Mouse (Mus musculus): Measurements from ENCODE around the gene Scn1a. TPM values are rescaled to one million over a fixed set of nuclear protein-coding genes. Genes with fewer than 3 reads are reported as not detected.

Scn1a gene
- polyA plus RNA-seq, 1 experiment: 1.7 TPM

DNA sequence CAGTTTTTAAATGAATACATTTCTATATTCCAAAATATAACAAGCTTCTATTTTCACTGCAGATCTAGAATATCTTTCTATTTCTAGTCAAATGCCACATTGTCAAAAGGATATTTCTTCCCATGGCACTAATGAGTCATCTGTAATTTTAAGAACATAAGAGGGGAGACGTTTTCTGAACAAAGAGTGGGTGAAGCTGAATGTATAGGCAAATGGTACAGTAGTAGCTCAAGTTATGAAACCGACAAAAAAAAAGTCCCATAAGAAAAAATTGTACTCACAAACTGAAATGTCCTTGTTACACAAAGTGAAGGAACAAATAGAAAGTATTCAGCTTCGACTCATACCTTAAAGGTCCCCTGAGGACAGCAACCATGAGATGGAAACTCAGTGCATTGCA is 94.5 kb downstream of the Scn1a start:
- 62% methylated on average over 3 of the region's 3 CpGs for WGBS
- TF ChIP-seq POLR2A (IDR thresholded peaks at IDR 0.05; ENCODE audit: borderline replicate concordance, control insufficient read depth, low read depth, low read length) (no peak), CTCF (IDR thresholded peaks at IDR 0.05; ENCODE audit: control insufficient read depth, insufficient read depth, low read length) (no peak)
- Histone ChIP-seq H3K27ac (ENCODE audit: control insufficient read depth, insufficient read depth, low read depth, low read length, poor library complexity) (no peak overlapping the region), H3K4me1 (ENCODE audit: control insufficient read depth, insufficient read depth, low read length) (no peaks in the 10 kb centered on the region), H3K4me3 (replicated peaks; ENCODE audit: control insufficient read depth, low read depth, low read length) (no peak overlapping the region)

DNA sequence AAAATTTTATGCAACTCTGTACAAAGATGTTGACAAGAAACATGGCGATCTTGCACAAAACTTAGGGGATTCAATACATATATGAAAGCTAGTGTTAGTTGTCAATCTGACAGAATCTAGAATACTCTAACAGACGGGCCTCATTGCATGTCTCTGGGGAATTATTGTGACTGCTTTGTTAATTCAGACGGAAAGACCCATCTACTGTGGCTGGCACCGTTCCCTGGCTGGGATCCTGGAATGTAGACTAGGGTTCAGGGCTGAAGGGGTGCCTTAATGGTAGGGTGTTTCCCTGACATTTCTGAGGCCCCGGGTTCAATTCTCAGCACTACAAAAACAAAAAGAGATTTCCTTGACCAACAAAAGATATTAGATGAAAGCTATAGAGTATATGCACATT is 103.2 kb downstream of the Scn1a start:
- Histone ChIP-seq H3K27ac (ENCODE audit: control insufficient read depth, insufficient read depth, low read depth, low read length, poor library complexity) (no peak overlapping the region), H3K4me3 (replicated peaks; ENCODE audit: control insufficient read depth, low read depth, low read length) (no peak overlapping the region), H3K4me1 (ENCODE audit: control insufficient read depth, insufficient read depth, low read length) (no peaks in the 10 kb centered on the region)
- TF ChIP-seq CTCF (IDR thresholded peaks at IDR 0.05; ENCODE audit: control insufficient read depth, insufficient read depth, low read length) (no peak), POLR2A (IDR thresholded peaks at IDR 0.05; ENCODE audit: borderline replicate concordance, control insufficient read depth, low read depth, low read length) (no peak)
- WGBS: 79% methylated on average over 5 of the region's 5 CpGs

DNA sequence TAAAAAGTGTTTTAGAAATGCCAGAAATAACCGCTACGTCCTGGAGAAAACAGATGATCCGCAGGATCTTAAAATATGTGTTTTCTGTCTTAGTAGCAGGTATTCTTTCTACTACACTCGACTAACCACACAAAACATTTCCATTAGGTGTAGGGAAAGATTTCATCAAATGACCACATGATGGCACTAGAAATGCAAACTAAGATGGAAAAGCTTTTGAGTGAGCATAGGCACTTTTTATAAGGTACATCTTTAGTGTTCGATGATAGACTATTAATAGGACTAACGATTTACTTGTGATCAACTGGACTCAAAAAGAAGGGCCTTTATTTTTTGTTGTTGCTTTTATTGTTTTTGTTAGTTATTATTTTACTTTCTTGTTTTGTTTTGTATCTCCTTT is 104.2 kb downstream of the Scn1a start:
- H3K27ac ChIP-seq (ENCODE audit: control insufficient read depth, insufficient read depth, low read depth, low read length, poor library complexity): no peak overlapping the region
- 57% methylated on average over 6 of the region's 6 CpGs for WGBS
- no peaks in the 10 kb centered on the region for H3K4me1 ChIP-seq (ENCODE audit: control insufficient read depth, insufficient read depth, low read length)
- no peak overlapping the region for H3K4me3 ChIP-seq (replicated peaks; ENCODE audit: control insufficient read depth, low read depth, low read length)
- TF ChIP-seq CTCF (IDR thresholded peaks at IDR 0.05; ENCODE audit: control insufficient read depth, insufficient read depth, low read length) (no peak), POLR2A (IDR thresholded peaks at IDR 0.05; ENCODE audit: borderline replicate concordance, control insufficient read depth, low read depth, low read length) (no peak)

DNA sequence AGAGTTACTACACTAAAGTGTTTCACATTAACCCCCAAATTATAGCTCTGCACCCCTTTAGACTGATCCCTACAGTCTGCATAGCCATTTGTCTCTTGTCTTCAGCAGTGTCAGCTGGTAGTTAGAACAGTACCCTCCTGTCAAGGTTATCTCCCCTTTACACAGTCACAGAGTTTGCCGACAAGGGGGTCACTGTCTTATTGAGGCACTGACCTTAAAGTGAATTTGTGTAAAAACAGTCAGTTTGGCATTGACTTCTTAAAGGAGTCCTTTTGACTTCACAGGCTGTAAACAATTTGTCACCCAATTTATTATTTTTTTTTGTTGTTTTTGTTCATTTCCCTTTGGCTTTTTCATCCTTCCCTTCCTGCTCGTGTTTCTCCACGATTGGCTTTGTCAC is 168.1 kb downstream of the Scn1a start:
- H3K4me3 ChIP-seq (replicated peaks; ENCODE audit: control insufficient read depth, low read depth, low read length): no peak overlapping the region
- 87% methylated on average over 3 of the region's 3 CpGs for WGBS
- H3K4me1 ChIP-seq (ENCODE audit: control insufficient read depth, insufficient read depth, low read length): no peaks in the 10 kb centered on the region
- TF ChIP-seq CTCF (IDR thresholded peaks at IDR 0.05; ENCODE audit: control insufficient read depth, insufficient read depth, low read length) (no peak), POLR2A (IDR thresholded peaks at IDR 0.05; ENCODE audit: borderline replicate concordance, control insufficient read depth, low read depth, low read length) (no peak)
- H3K27ac ChIP-seq (ENCODE audit: control insufficient read depth, insufficient read depth, low read depth, low read length, poor library complexity): no peak overlapping the region

DNA sequence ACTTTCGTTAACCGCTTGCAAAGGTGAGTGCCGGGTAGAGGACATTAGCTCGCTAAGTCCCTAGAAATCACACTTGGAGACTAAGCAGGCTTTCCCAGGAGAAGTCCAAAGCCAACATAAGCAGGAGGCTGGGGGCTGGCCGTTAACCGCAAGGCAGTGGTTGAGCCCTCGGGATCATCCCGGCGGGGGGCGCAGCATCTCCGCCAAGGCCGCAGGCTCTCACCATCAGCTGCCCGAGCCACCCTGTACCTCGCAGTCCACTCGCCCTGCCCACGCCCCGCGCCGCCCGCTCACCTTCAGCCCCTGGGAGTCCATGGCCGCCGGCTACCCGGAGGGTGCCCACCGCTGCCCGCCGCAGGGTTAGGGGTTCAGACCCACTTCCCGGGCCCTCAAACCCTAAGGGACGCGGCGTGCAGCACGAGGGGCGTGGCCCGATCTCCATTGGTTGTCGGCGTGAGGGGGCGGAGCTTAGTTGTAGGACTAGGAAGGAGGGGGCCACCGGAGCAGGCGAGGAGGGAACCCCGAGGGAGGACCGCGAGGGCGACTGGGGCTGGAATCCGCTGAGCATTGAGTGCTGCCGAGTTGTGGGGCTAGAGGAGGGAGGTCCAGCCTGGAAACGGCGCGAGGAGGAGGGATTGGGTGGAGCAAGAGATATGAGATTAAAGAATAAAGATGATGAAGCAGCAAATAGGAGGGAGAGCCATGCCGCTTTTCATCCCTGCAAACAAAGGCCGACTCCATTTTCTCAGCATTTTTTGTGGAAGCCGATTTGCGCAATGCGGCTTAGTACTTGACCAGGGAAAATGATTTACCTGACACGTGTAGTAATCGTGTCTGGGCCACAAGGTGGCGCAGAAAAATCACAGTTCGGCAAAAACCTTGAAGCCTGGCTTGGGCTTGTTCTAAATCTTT is 184.2 kb downstream of the Scn1a start, which contains the start of gene Ttc21b:
Gene Ttc21b (minus strand): TSS at position 398 of the 912 bp plus-strand sequence.
- no peak within 1 kb of the TSS for H3K27ac ChIP-seq (ENCODE audit: control insufficient read depth, insufficient read depth, low read depth, low read length, poor library complexity)
- WGBS: under 1% methylated on average over 54 of the region's 56 CpGs
- no peaks in the 10 kb centered on the region for H3K4me1 ChIP-seq (ENCODE audit: control insufficient read depth, insufficient read depth, low read length)
- H3K4me3 ChIP-seq (replicated peaks; ENCODE audit: control insufficient read depth, low read depth, low read length): peak within 1 kb of the TSS; percentile 63
- no peak for TF ChIP-seq POLR2A (IDR thresholded peaks at IDR 0.05; ENCODE audit: borderline replicate concordance, control insufficient read depth, low read depth, low read length)
- peak; percentile 31; the same call in 1 of the 2 replicates for TF ChIP-seq CTCF (IDR thresholded peaks at IDR 0.05; ENCODE audit: control insufficient read depth, insufficient read depth, low read length)

DNA sequence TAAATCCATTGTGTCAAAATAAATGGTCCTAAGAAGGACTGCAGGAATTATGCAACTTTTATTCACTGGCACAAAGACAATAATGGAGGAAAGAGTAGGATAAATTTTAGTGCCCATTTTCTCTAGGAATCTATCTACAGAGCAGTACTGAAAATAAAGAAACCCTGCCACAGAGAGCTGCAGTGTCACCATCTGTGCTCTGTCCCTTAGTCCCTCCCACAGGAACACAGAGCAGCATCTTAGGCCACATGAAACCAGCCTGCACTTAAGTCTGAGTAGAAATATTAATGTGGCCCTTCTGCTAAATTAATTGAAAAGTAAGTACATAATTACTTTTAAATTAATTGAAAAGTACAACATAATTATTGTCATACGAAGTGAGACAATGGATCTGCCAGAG is 196.6 kb downstream of the Scn1a start:
- WGBS: 80% methylated on average over 1 of the region's 1 CpGs
- no peak overlapping the region for H3K4me3 ChIP-seq (replicated peaks; ENCODE audit: control insufficient read depth, low read depth, low read length)
- H3K4me1 ChIP-seq (ENCODE audit: control insufficient read depth, insufficient read depth, low read length): no peaks in the 10 kb centered on the region
- TF ChIP-seq POLR2A (IDR thresholded peaks at IDR 0.05; ENCODE audit: borderline replicate concordance, control insufficient read depth, low read depth, low read length): no peak
- TF ChIP-seq CTCF (IDR thresholded peaks at IDR 0.05; ENCODE audit: control insufficient read depth, insufficient read depth, low read length): no peak
- no peak overlapping the region for H3K27ac ChIP-seq (ENCODE audit: control insufficient read depth, insufficient read depth, low read depth, low read length, poor library complexity)

DNA sequence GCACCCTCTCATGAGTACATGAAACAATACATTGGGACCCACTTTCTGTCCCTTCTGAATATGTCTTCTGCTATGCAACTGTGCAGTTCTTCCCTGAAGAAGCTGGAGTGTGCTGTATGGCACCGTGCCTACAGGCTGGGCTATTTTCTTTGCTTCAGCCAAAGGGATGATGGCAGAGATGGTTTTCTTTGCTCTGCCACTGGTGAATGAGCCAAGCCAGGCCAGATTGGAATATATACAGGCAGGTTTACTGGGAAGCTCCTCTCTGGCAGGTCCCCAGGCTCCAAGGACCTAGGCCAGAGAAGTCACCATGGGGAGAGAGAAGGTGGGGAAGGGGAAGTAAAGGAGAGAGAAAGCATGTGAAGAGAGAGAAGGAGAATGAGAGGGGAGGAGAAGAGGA is 200.3 kb downstream of the Scn1a start:
- H3K27ac ChIP-seq (ENCODE audit: control insufficient read depth, insufficient read depth, low read depth, low read length, poor library complexity): no peak overlapping the region
- no peaks in the 10 kb centered on the region for H3K4me1 ChIP-seq (ENCODE audit: control insufficient read depth, insufficient read depth, low read length)
- H3K4me3 ChIP-seq (replicated peaks; ENCODE audit: control insufficient read depth, low read depth, low read length): no peak overlapping the region
- no peak for TF ChIP-seq POLR2A (IDR thresholded peaks at IDR 0.05; ENCODE audit: borderline replicate concordance, control insufficient read depth, low read depth, low read length)
- TF ChIP-seq CTCF (IDR thresholded peaks at IDR 0.05; ENCODE audit: control insufficient read depth, insufficient read depth, low read length): no peak
- WGBS: 94% methylated on average over 1 of the region's 1 CpGs

DNA sequence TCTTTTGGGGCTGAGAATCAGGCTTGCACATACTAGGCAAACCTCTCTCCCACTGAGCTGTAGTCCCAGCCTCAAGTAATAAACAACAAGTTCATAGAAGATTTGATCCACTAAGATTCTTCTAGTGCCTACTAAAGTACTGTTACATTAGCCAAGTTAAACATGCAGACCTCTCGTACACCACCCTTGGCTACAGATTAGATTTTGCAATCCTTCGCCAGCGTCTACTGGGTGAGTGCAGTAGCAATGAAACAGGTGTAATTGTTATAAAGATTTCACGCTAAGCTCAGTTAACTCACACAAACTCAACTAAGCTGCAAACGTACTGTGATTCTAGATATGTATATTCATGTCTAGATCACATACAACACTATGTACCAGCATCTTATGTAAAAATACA is 201.8 kb downstream of the Scn1a start:
- 81% methylated on average over 5 of the region's 5 CpGs for WGBS
- Histone ChIP-seq H3K4me3 (replicated peaks; ENCODE audit: control insufficient read depth, low read depth, low read length) (no peak overlapping the region), H3K27ac (ENCODE audit: control insufficient read depth, insufficient read depth, low read depth, low read length, poor library complexity) (no peak overlapping the region), H3K4me1 (ENCODE audit: control insufficient read depth, insufficient read depth, low read length) (no peaks in the 10 kb centered on the region)
- TF ChIP-seq POLR2A (IDR thresholded peaks at IDR 0.05; ENCODE audit: borderline replicate concordance, control insufficient read depth, low read depth, low read length): no peak
- no peak for TF ChIP-seq CTCF (IDR thresholded peaks at IDR 0.05; ENCODE audit: control insufficient read depth, insufficient read depth, low read length)
